Mouse (Mus musculus): Measurements from ENCODE around the gene Arpc3. TPM values are rescaled to one million over a fixed set of nuclear protein-coding genes. Genes with fewer than 3 reads are reported as not detected.

The Arpc3 gene
- polyA plus RNA-seq (2012; rRNA removed), result 155 and 156 TPM in 2 replicates

DNA sequence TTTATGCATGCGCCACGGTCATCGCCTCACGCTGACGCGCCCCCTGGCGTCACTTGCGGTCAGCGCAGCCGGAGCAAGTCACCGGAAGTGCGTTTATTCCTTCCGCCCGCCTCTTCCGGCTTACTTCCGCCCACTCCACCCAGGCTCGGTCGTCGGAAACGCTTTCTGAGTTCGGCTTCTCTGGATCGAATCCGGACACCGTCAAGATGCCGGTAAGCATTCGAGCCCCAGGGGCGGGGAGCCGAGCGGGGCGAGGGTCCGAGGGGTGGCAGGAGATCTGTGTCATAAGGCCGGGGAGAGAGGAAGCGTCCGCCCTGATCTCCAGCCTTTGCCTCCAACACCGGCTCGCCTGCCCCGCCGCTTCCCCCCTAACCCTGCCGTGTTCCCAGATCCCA is at the start of gene Arpc3:
Gene Arpc3, plus strand, starts transcription at position 93 of the 395 bp plus-strand sequence.

GRCm38 (mm10) chr5:122353807-122354491 is 37.7 kb upstream of the Arpc3 start, which contains the start of the genes Rad9b and Vps29:
TSS of gene Rad9b (minus strand) at chr5:122354233.
TSS of gene Vps29 (plus strand) at chr5:122354369.

DNA sequence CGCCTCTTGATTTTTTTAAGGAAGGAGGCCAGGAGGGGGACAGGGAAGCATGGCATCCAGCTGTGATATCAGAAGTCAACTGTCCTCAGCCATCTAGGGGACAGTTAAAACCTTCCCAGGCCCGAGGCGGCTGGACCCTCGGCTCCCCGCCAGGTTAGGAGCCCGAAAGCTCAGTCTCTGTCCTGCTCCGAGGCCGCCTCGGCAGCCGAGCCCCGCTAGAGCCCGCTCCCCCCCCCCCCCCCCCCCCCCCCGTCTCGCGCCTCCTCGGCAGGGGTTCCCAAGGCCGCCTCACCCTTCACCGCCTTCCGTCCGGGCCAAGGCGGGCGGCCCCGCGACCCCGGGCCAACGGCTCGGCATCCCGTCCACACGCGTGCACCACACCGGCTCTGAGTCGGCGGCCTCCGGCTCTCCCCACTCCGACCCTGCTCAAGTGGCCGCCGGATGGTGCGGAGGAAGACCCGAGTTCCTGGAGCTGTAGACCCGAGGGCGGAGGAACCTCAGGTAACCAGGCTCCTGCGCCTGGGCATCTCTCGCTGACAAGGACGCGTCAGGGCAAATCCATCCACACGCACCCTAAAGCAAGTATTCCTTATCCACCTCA is 20.0 kb upstream of the Arpc3 start, which contains the start of gene Gpn3:
Gene Gpn3, plus strand, starts transcription at position 286 of the 601 bp plus-strand sequence.

GRCm38 (mm10) chr5:122372192-122372769 is 19.4 kb upstream of the Arpc3 start, which contains the start of gene Fam216a:
TSS of gene Fam216a (minus strand) at chr5:122372364.

DNA sequence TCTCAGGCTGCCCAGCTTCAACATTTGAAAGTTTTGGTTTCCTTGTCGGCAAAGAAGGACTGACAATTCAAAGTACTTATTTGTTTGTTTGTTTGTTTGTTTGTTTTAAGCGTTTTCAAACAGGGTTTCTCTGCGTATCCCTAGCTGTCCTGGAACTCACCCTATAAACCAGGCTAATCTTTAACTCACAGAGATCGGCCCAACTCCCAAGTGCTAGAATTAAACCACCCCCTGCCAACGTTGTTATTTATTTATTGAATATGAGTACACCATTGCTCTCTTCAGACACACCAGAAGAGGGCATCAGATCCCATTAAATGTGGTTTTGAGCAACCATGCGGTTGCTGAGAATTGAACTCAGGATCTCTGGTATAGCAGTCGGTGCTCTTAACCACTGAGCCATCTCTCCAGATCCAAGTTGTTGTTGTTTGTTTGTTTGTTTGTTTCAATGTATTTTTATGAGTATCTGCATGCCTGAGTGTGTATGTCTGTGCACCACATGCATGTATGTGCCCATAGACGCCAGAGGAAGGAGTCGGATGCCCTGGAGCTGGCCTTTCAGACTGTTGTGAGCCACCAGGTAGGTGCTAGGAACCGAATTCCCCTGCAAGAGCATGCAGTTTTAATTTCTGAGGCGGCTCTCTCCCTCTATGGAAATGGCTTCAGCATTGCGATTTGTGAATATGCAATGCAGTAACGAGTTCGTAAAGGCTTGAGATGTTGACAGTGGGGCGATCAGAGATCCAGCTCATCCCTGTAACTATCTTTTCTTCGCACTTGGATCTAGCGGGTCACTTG is 29.8 kb downstream of the Arpc3 start, which contains the start of gene Anapc7:
Gene Anapc7, plus strand, starts transcription at position 423 of the 798 bp plus-strand sequence.

Other genes starting within 250 kb of the Arpc3 start
- gene Ppp1cc, start 233.6 kb upstream of the Arpc3 start, polyA plus RNA-seq (2012; rRNA removed), result 82.6 and 82.8 TPM in 2 replicates
- gene Hvcn1, start 185.1 kb upstream of the Arpc3 start, polyA plus RNA-seq (2012; rRNA removed), result 8.4 and 8.9 TPM in 2 replicates
- 19.7 and 20.7 TPM in 2 replicates for gene Tctn1, start 127.4 kb upstream of the Arpc3 start, polyA plus RNA-seq (2012; rRNA removed)
- gene Pptc7, start 107.5 kb upstream of the Arpc3 start, polyA plus RNA-seq (2012; rRNA removed), result 32.6 and 38.3 TPM in 2 replicates
- gene Rad9b, start 37.6 kb upstream of the Arpc3 start, polyA plus RNA-seq (2012; rRNA removed), result 2.3 and 2.9 TPM in 2 replicates
- 26.0 and 30.4 TPM in 2 replicates for gene Vps29, start 37.5 kb upstream of the Arpc3 start, polyA plus RNA-seq (2012; rRNA removed)
- 56.5 and 75.0 TPM in 2 replicates for gene Gpn3, start 20.0 kb upstream of the Arpc3 start, polyA plus RNA-seq (2012; rRNA removed)
- gene Fam216a, start 19.5 kb upstream of the Arpc3 start, polyA plus RNA-seq (2012; rRNA removed), result 7.8 and 8.4 TPM in 2 replicates
- 20.3 and 22.3 TPM in 2 replicates for gene Anapc7, start 29.8 kb downstream of the Arpc3 start, polyA plus RNA-seq (2012; rRNA removed)
- 85.2 and 89.9 TPM in 2 replicates for gene Atp2a2, start 110.3 kb downstream of the Arpc3 start, polyA plus RNA-seq (2012; rRNA removed)
- gene Ift81, start 222.6 kb downstream of the Arpc3 start, polyA plus RNA-seq (2012; rRNA removed), result 0.99 and 1.5 TPM in 2 replicates

Data from colon, adult 2 months (tissue).